Mouse (Mus musculus) heart, adult 2 months (tissue): ENCODE results near the gene Wiz. TPM values are rescaled to one million over a fixed set of nuclear protein-coding genes. Genes with fewer than 3 reads are reported as not detected.

Experiments
- DNase-seq, 2 experiments: peaks; one replicate each; pipeline ENCODE4 v3.0.0; 2021
- H3K27ac ChIP-seq: fragments of 200-600 bp; 2 replicates; pipeline ENCODE4 v1.8.1; 2022
- H3K27me3 ChIP-seq: fragments of 200-500 bp; 2 replicates; pipeline ENCODE4 v1.6.1; 2012; ENCODE audit warnings: mild to moderate bottlenecking, low read length, inconsistent platforms, mixed read lengths; ENCODE audit not compliant: control insufficient read depth, insufficient read depth
- H3K36me3 ChIP-seq: fragments of 200-500 bp; 2 replicates; pipeline ENCODE4 v1.6.1; 2012; ENCODE audit warnings: low read length, inconsistent platforms; ENCODE audit not compliant: control insufficient read depth, insufficient read depth
- H3K4me1 ChIP-seq: fragments of 200-500 bp; 2 replicates; pipeline ENCODE4 v1.6.1; 2011; ENCODE audit warnings: low read length; ENCODE audit not compliant: control insufficient read depth, insufficient read depth
- H3K4me3 ChIP-seq: fragments of 200-600 bp; 2 replicates; pipeline ENCODE4 v1.8.1; 2022
- H3K79me2 ChIP-seq: fragments of 200-500 bp; replicated peaks from 2 replicates; pipeline ENCODE4 v1.6.1; 2012; ENCODE audit warnings: mild to moderate bottlenecking, inconsistent platforms, low read length, moderate library complexity, mixed read lengths; ENCODE audit not compliant: control insufficient read depth, insufficient read depth
- H3K9ac ChIP-seq: fragments of 200-500 bp; 2 replicates; pipeline ENCODE4 v1.6.1; 2012; ENCODE audit warnings: low read depth, mild to moderate bottlenecking, control low read depth, inconsistent platforms, low read length, mixed read lengths
- CTCF ChIP-seq: fragments of 200-600 bp; IDR thresholded peaks from 2 replicates; pipeline ENCODE4 v1.8.1; 2022; ENCODE audit warnings: antibody characterized with exemption, mild to moderate bottlenecking, moderate library complexity
- EP300 ChIP-seq: fragments of 200-500 bp; IDR thresholded peaks from 2 replicates; pipeline ENCODE4 v1.6.1; 2011; ENCODE audit warnings: low read depth, low read length, control low read depth; ENCODE audit not compliant: insufficient read depth
- POLR2A ChIP-seq: fragments of 200-500 bp; IDR thresholded peaks from 2 replicates; pipeline ENCODE4 v1.6.1; 2011; ENCODE audit warnings: mild to moderate bottlenecking, low read depth, low read length, control low read depth; ENCODE audit not compliant: insufficient read depth
- WGBS: fragments of 180-500 bp; shearing (Covaris S2); methylation state at CpG from one replicate; pipeline ENCODE4 v1.1.7; 2018; 5-methylcytosine and 5-hydroxymethylcytosine counted together
- intact Hi-C: fragments of 180-260 bp; cut with DNase I; formaldehyde crosslinking; loops from one replicate; pipeline ENCODE4 v1.15.1; 2025
- polyA plus RNA-seq: library from polyadenylated mRNA; depleted of rRNA; stranded (reverse); fragments of >200 nt; gene quantifications from 2 replicates; pipeline ENCODE4 v1.2.3, GENCODE M21; 2012
- total RNA-seq, 2 experiments: library from RNA; stranded (reverse); gene quantifications; 2 replicates each; pipeline ENCODE4 v1.2.3; 2021

Gene Wiz
- total and polyA plus RNA-seq, 3 experiments, result 16.0 to 17.2 (median 16.6) TPM

- no peak for DNase-seq
- TF ChIP-seq CTCF (no peak), EP300 (no peak), POLR2A (no peak)
- H3K79me2 ChIP-seq, result peaks cover 3% of the 10 kb centered on the region; the same call in 1 of the 2 replicates
- no peak overlapping the region for H3K4me3 ChIP-seq
- no peaks in the 10 kb centered on the region for H3K27me3 ChIP-seq
- intact Hi-C loops, result loop anchor here (5.0 kb wide), 1 partner anchor 36 kb away; the partner anchor contains the start of gene Wiz
- no peak overlapping the region for H3K9ac ChIP-seq
- H3K4me1 ChIP-seq, result peaks cover 3% of the 10 kb centered on the region; the same call in 1 of the 2 replicates
- 66% methylated on average over 3 of the region's 3 CpGs for WGBS
- peaks cover 5% of the 10 kb centered on the region for H3K36me3 ChIP-seq
- peak overlapping the region; percentile 66; the same call in 1 of the 2 replicates for H3K27ac ChIP-seq
Measured at GRCm38 (mm10) chr17:32351269-32351668, 38.0 kb downstream of the Wiz start.

- under 1% methylated on average over 37 of the region's 37 CpGs for WGBS
Measured at GRCm38 (mm10) chr17:32350382-32350983, 38.8 kb downstream of the Wiz start, which contains the start of gene Akap8l. Akap8l (minus strand) TSS chr17:32350607.

GRCm38 (mm10) chr17:32349851-32350381 lies 39.3 kb downstream of the Wiz start:
- TF ChIP-seq CTCF (no peak), POLR2A (no peak), EP300 (no peak)
- Histone ChIP-seq H3K79me2 (peaks cover 3% of the 10 kb centered on the region; the same call in 1 of the 2 replicates), H3K9ac (peak overlapping the region; percentile 87), H3K4me1 (peaks cover 4% of the 10 kb centered on the region; the same call in 1 of the 2 replicates), H3K27me3 (no peaks in the 10 kb centered on the region), H3K27ac (peak overlapping the region; percentile 96), H3K36me3 (peaks cover 5% of the 10 kb centered on the region), H3K4me3 (peak overlapping the region; percentile 81)
- WGBS, result under 1% methylated on average over 24 of the region's 24 CpGs
- no peak for DNase-seq
- intact Hi-C loops, result loop anchor here (2.0 to 5.0 kb wide), 4 partner anchors 13 to 145 kb away; partner anchors contain the start of gene Wiz

More at GRCm38 (mm10) chr17:32350382-32350983, 38.8 kb downstream of the Wiz start, which contains the start of gene Akap8l:
- Histone ChIP-seq H3K4me3 (peak within 1 kb of the TSS; percentile 81), H3K27me3 (no peaks in the 10 kb centered on the region), H3K36me3 (peaks cover 5% of the 10 kb centered on the region), H3K4me1 (peaks cover 3% of the 10 kb centered on the region; the same call in 1 of the 2 replicates), H3K9ac (peak within 1 kb of the TSS; percentile 87), H3K79me2 (peaks cover 3% of the 10 kb centered on the region; the same call in 1 of the 2 replicates), H3K27ac (peak within 1 kb of the TSS; percentile 96)
- TF ChIP-seq POLR2A (peak; percentile 99), EP300 (no peak)
- DNase-seq, result peak; percentile 92 to 98
- intact Hi-C loops, result loop anchor here (5.0 kb wide), 1 partner anchor 37 kb away; the partner anchor contains the start of gene Wiz

GRCm38 (mm10) chr17:32349037-32349732 lies 40.1 kb downstream of the Wiz start:
- no peaks in the 10 kb centered on the region for H3K27me3 ChIP-seq
- H3K4me3 ChIP-seq, result peak overlapping the region; percentile 81
- peak overlapping the region; percentile 67 for H3K9ac ChIP-seq
- TF ChIP-seq POLR2A (no peak), EP300 (peak; percentile 74; the same call in 1 of the 2 replicates), CTCF (peak; percentile 96; the same call in 1 of the 2 replicates)
- H3K4me1 ChIP-seq, result peaks cover 4% of the 10 kb centered on the region; the same call in 1 of the 2 replicates
- H3K36me3 ChIP-seq, result peaks cover 11% of the 10 kb centered on the region
- peak overlapping the region; percentile 96 for H3K27ac ChIP-seq
- DNase-seq, result peak in 1 of 2 experiments; percentile 47
- intact Hi-C loops, result loop anchor here (2.0 kb wide), 3 partner anchors 14 to 146 kb away; no protein-coding TSS in a partner anchor
- H3K79me2 ChIP-seq, result peaks cover 4% of the 10 kb centered on the region; the same call in 1 of the 2 replicates
- WGBS, result 5% methylated on average over 4 of the region's 4 CpGs

GRCm38 (mm10) chr17:32348406-32348805 lies 40.8 kb downstream of the Wiz start:
- intact Hi-C loops, result loop anchor here (2.0 kb wide), 3 partner anchors 14 to 146 kb away; no protein-coding TSS in a partner anchor
- peak overlapping the region; percentile 1; the same call in 1 of the 2 replicates for H3K4me3 ChIP-seq
- no peak overlapping the region for H3K27ac ChIP-seq
- DNase-seq, result no peak
- peaks cover 11% of the 10 kb centered on the region for H3K36me3 ChIP-seq
- no peak overlapping the region for H3K9ac ChIP-seq
- peaks cover 4% of the 10 kb centered on the region; the same call in 1 of the 2 replicates for H3K79me2 ChIP-seq
- H3K4me1 ChIP-seq, result peaks cover 4% of the 10 kb centered on the region; the same call in 1 of the 2 replicates
- 69% methylated on average over 2 of the region's 2 CpGs for WGBS
- no peaks in the 10 kb centered on the region for H3K27me3 ChIP-seq
- no peak for TF ChIP-seq CTCF
- TF ChIP-seq POLR2A, result no peak
- TF ChIP-seq EP300, result no peak
